In genomic region chr2:44509101-44509500, GRCm38 (mm10) we compare ENCODE assay signal across 26 mouse cellular contexts.
DNase-seq lines count a peak whose midpoint lies in the region; ATAC-seq and TF ChIP-seq lines count a peak whose summit lies in the region.
"Had no signal": no experiment of that assay in that cellular context is flagged by ENCODE, and none has a peak within 500 bp of the region (broad histone marks: within the 10 kb centered on the region; RNA-seq: fewer than 3 reads in every experiment).

No protein-coding gene starts in this region.

- H3K36me3 ChIP-seq in kidney, adult 2 months (ENCODE audit: control insufficient read depth, insufficient read depth, low read length): no peaks in the 10 kb centered on the region
- H3K36me3 ChIP-seq: forebrain, embryonic 10.5 days; G1E; liver, embryonic 15.5 days; lung, embryonic 15.5 days; neural tube, embryonic 13.5 days had no signal

- TF ChIP-seq CTCF in kidney, adult 2 months (conservative IDR thresholded peaks at IDR 0.05; ENCODE audit: insufficient read depth, insufficient read length, low read depth, low read length): no peak

- no peaks in the 10 kb centered on the region for H3K27me3 ChIP-seq in kidney, adult 2 months (replicated peaks; ENCODE audit: control insufficient read depth, insufficient read depth, low read length)
- H3K27me3 ChIP-seq: CH12.LX; liver, embryonic 15.5 days; lung, embryonic 15.5 days; neural tube, embryonic 13.5 days had no signal

- TF ChIP-seq POLR2A in kidney, adult 2 months (IDR thresholded peaks at IDR 0.05; ENCODE audit: low read depth, low read length): no peak

- no peak for ATAC-seq in monocyte, adult 5-6 weeks (replicated peaks; ENCODE audit: insufficient number of reproducible peaks, low FRiP score, low TSS enrichment, poor library complexity, severe bottlenecking)
- ATAC-seq: forebrain, embryonic 16.5 days had no signal

- H3K27ac ChIP-seq in kidney, adult 2 months (ENCODE audit: insufficient read depth, low read depth, low read length): no peak overlapping the region
- H3K27ac ChIP-seq: forebrain, embryonic 10.5 days; kidney, postnatal 0 days; left cerebral cortex, adult 2 months; liver, embryonic 15.5 days; lung, embryonic 15.5 days; neural tube, embryonic 13.5 days had no signal

- 57% methylated on average over 4 of the region's 4 CpGs for WGBS in kidney, adult 2 months

- H3K4me3 ChIP-seq in kidney, adult 2 months (ENCODE audit: insufficient read depth, low read depth, low read length): no peak overlapping the region
- H3K4me3 ChIP-seq: forebrain, embryonic 10.5 days; left cerebral cortex, adult 2 months; liver, embryonic 15.5 days; lung, embryonic 15.5 days; myocyte; neural tube, embryonic 13.5 days had no signal

- H3K4me1 ChIP-seq in kidney, adult 2 months (ENCODE audit: control insufficient read depth, insufficient read depth, low read length): no peaks in the 10 kb centered on the region
- H3K4me1 ChIP-seq: liver, embryonic 15.5 days; neural tube, embryonic 13.5 days had no signal

- DNase-seq in heart, adult 11 months: peak; percentile 51
- no peak for DNase-seq in heart, adult 9 months (ENCODE audit: low spot score in 2 of 2)
- peak; percentile 10 for DNase-seq in kidney, adult 2 months
- DNase-seq in kidney, adult 9 months: no peak
- peak; percentile 83 for DNase-seq in adrenal gland, adult 2 months
- DNase-seq in adrenal gland, postnatal 25 days: peak; percentile 62
- DNase-seq: B cell, adult 2 months; gastrocnemius, postnatal 36 days; kidney, adult 11 months; layer of hippocampus, adult 9-11 months; liver; lung, postnatal 4 days; midbrain, embryonic 14.5 days; thymus, adult 18-20 months; thymus, postnatal 36 days had no signal

Comparison
In these comparisons a context has a peak if more than half of its experiments do, and no peak if none do; other contexts are left out.
1. DNase-seq: peak in heart, adult 11 months (single experiment), kidney, adult 2 months (single experiment), adrenal gland, adult 2 months (single experiment) and adrenal gland, postnatal 25 days (single experiment); none in heart, adult 9 months (0 of 2) and kidney, adult 9 months (single experiment).